8 mouse cellular contexts compared by ENCODE assay signal in genomic region chr6:8735657-8736492, GRCm38 (mm10). TPM values are rescaled to one million over a fixed set of nuclear protein-coding genes. Genes with fewer than 3 reads are reported as not detected.
DNase-seq lines count a peak whose midpoint lies in the region; ATAC-seq and TF ChIP-seq lines count a peak whose summit lies in the region.

No protein-coding gene starts in this region.

- no peaks in the 10 kb centered on the region for H3K27me3 ChIP-seq in kidney, embryonic 15.5 days
- H3K27me3 ChIP-seq in limb, embryonic 14.5 days (ENCODE audit: control insufficient read depth, insufficient read depth, low read length) = no peaks in the 10 kb centered on the region
- no peaks in the 10 kb centered on the region for H3K27me3 ChIP-seq in stomach, embryonic 15.5 days (replicated peaks)

- no peak overlapping the region for H3K9ac ChIP-seq in kidney, embryonic 15.5 days
- no peak overlapping the region for H3K9ac ChIP-seq in limb, embryonic 14.5 days (ENCODE audit: low read depth, low read length, severe bottlenecking)
- H3K9ac ChIP-seq in stomach, embryonic 15.5 days = no peak overlapping the region

- DNase-seq in 416B (ENCODE audit: low read depth) (peak; percentile 65), adipocyte (ENCODE audit: low spot score) (peak; percentile 93)
- DNase-seq in embryo, embryonic 10.5 days (ENCODE audit: low spot score) = peak; percentile 86
- DNase-seq in limb, embryonic 14.5 days (ENCODE audit: low spot score) = peak; percentile 82
- peak; percentile 56 for DNase-seq in neural tube, embryonic 10.5 days (ENCODE audit: extremely low spot score, low spot score)

- ATAC-seq in granulocyte monocyte progenitor cell, adult 5-6 weeks (replicated peaks; ENCODE audit: poor library complexity, severe bottlenecking) = peak; percentile 87
- ATAC-seq in kidney, embryonic 15.5 days (replicated peaks; ENCODE audit: low FRiP score) = peak; percentile 70; the same call in 1 of the 2 replicates
- ATAC-seq in limb, embryonic 14.5 days (ENCODE audit: low FRiP score, low read depth) = peak; percentile 75
- peak; percentile 63; the same call in 1 of the 2 replicates for ATAC-seq in stomach, embryonic 15.5 days (ENCODE audit: insufficient read depth, low FRiP score, low read depth)

- H3K4me1 ChIP-seq in kidney, embryonic 15.5 days = peaks cover 4% of the 10 kb centered on the region; the same call in 1 of the 2 replicates
- peaks cover 9% of the 10 kb centered on the region; the same call in 1 of the 2 replicates for H3K4me1 ChIP-seq in limb, embryonic 14.5 days (ENCODE audit: control insufficient read depth, insufficient read depth, low read length)
- H3K4me1 ChIP-seq in stomach, embryonic 15.5 days = no peaks in the 10 kb centered on the region

- H3K4me2 ChIP-seq in kidney, embryonic 15.5 days = no peak overlapping the region
- no peak overlapping the region for H3K4me2 ChIP-seq in limb, embryonic 14.5 days (replicated peaks; ENCODE audit: low read depth, low read length, severe bottlenecking)
- no peak overlapping the region for H3K4me2 ChIP-seq in stomach, embryonic 15.5 days

- no peak overlapping the region for H3K4me3 ChIP-seq in kidney, embryonic 15.5 days (replicated peaks)
- H3K4me3 ChIP-seq in limb, embryonic 14.5 days (replicated peaks; ENCODE audit: low read length) = no peak overlapping the region
- H3K4me3 ChIP-seq in stomach, embryonic 15.5 days (replicated peaks) = no peak overlapping the region

- H3K36me3 ChIP-seq in kidney, embryonic 15.5 days = no peaks in the 10 kb centered on the region
- H3K36me3 ChIP-seq in limb, embryonic 14.5 days (ENCODE audit: control insufficient read depth, insufficient read depth, low read length) = no peaks in the 10 kb centered on the region
- no peaks in the 10 kb centered on the region for H3K36me3 ChIP-seq in stomach, embryonic 15.5 days

- no peak for TF ChIP-seq POLR2A in limb, embryonic 14.5 days (IDR thresholded peaks at IDR 0.05; ENCODE audit: borderline replicate concordance, extremely low read depth, insufficient read depth, insufficient read length)

- 56% methylated on average over 8 of the region's 8 CpGs for WGBS in kidney, embryonic 15.5 days
- WGBS in limb, embryonic 14.5 days = 43% methylated on average over 8 of the region's 8 CpGs
- 52% methylated on average over 8 of the region's 8 CpGs for WGBS in stomach, embryonic 15.5 days

- H3K27ac ChIP-seq in kidney, embryonic 15.5 days = no peak overlapping the region
- H3K27ac ChIP-seq in limb, embryonic 14.5 days (replicated peaks; ENCODE audit: low read depth, low read length) = no peak overlapping the region
- H3K27ac ChIP-seq in stomach, embryonic 15.5 days = no peak overlapping the region

- H3K9me3 ChIP-seq in kidney, embryonic 15.5 days (replicated peaks) = no peaks in the 10 kb centered on the region
- no peaks in the 10 kb centered on the region for H3K9me3 ChIP-seq in limb, embryonic 14.5 days (ENCODE audit: control insufficient read depth, low read length)
- no peaks in the 10 kb centered on the region for H3K9me3 ChIP-seq in stomach, embryonic 15.5 days

RNA-seq across cellular contexts. Expression of gene Ica1, which starts 42.4 kb away (rescaled TPM):
- total RNA-seq in granulocyte monocyte progenitor cell, adult 5-6 weeks (2014; fragmentation: Nextera tagmentation) = 21.6 and 36.8 TPM in 2 replicates
- 24.4 and 33.1 TPM in 2 replicates for total RNA-seq in granulocyte monocyte progenitor cell, adult 5-6 weeks (2017)
- polyA plus RNA-seq in kidney, embryonic 15.5 days (2015; fragmentation: Nextera tagmentation; extraction: Ambion mirVana) = 27.9 and 28.1 TPM in 2 replicates
- polyA plus RNA-seq in limb, embryonic 14.5 days (2012; rRNA removed) = 6.4 and 7.6 TPM in 2 replicates
- polyA plus RNA-seq in limb, embryonic 14.5 days (2014; fragmentation: Nextera tagmentation; extraction: Ambion mirVana) = 13.7 and 14.7 TPM in 2 replicates
- 28.2 and 36.8 TPM in 2 replicates for polyA plus RNA-seq in stomach, embryonic 15.5 days (2015; fragmentation: Nextera tagmentation; extraction: Ambion mirVana)
